Mouse (Mus musculus): ENCODE measurements around the gene Gm8257. TPM values are rescaled to one million over a fixed set of nuclear protein-coding genes. Genes with fewer than 3 reads are reported as not detected.
"Not testable (repeated sequence)": the region's sequence is repeated elsewhere in the genome, so short reads cannot be mapped to it uniquely, and the experiment has no call there.

The Gm8257 gene
- total RNA-seq (2015) (not detected in 2 replicates), total RNA-seq (2017) (not detected in 2 replicates)

DNA sequence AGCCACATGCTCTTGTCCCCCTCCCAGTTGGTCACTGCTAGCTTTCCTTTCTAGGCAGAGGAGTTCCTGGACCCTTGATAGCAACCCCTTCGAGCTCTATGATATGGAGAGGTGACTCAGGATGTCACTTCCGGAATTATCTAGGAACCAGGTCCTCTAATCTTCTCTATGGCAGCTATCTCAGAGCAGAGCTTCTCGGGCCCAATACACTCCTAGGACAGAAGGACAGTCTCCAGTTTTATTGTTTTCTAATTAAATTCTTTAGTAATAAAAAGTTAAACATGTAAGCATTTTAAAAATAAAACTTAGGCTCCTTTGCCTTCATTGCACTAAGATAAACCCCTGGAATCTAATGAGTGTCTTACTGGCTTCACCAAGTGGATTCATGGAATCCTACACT, at the start of gene Gm8257:
TSS of gene Gm8257 (minus strand) at position 101 of the 400 bp plus-strand sequence.
- ATAC-seq (replicated peaks; ENCODE audit: poor library complexity) = not testable (repeated sequence)

DNA sequence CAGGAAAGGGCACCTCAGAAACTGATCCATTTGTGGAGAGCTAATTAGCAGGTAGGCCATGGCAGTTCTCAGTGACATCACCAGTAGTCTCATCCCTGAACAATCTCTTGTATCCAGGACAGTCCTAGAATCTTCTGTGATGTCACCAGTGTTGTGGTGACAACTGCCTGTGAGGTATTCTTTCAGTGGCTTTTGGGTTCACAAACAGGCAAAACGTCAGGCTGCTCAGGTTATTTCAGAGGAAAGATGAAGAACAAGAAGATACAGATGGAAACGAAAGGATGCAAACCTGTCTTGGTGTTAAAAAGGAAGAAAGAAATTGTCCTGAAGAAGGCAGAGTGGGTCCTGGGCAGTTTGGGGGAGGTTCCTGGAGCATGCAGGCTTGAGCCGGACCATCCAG, 44.0 kb upstream of the Gm8257 start, which contains the start of gene Gm8267:
TSS of gene Gm8267 (minus strand) at position 101 of the 400 bp plus-strand sequence.
- no peak for ATAC-seq (replicated peaks; ENCODE audit: poor library complexity)

DNA sequence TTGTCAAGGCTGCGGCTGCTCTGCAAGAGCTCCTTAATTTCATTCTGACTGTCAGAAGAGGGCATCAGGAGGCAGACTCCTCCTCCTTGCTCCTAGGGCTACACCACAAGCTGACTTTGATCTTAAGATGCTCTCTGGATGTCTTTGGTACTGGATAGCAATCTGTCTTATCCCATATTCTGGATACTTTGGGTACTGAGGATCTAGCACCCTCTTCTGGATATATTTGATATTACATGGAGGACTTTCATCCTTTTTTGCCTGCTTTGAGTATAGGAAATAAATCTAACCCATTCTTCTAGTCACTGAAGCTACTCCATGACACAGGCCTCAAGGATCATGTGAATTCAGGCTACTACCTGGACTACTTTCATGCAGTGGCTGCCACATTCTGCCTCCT, 36.5 kb upstream of the Gm8257 start:
- ATAC-seq (replicated peaks; ENCODE audit: poor library complexity) = not testable (repeated sequence)

DNA sequence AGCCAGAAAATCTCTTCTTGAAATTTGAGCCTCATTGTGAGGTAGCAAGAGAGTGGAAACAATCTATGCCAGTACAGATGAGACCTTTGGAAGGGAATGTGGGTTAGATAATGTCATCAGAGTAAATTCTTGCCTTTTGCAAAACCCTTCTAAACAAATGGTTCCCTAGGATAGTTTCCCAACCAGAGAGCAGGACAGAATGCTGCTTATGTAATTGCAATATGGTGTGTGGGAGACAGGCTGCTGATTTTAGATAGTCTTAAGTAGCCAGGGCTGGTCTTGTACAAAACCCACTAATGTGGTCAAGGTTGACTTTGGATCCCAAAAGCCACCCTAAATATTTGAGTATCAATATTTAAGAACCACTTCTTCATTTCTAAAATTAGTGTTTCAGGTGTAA, 24.5 kb upstream of the Gm8257 start:
- ATAC-seq (replicated peaks; ENCODE audit: poor library complexity) = not testable (repeated sequence)

DNA sequence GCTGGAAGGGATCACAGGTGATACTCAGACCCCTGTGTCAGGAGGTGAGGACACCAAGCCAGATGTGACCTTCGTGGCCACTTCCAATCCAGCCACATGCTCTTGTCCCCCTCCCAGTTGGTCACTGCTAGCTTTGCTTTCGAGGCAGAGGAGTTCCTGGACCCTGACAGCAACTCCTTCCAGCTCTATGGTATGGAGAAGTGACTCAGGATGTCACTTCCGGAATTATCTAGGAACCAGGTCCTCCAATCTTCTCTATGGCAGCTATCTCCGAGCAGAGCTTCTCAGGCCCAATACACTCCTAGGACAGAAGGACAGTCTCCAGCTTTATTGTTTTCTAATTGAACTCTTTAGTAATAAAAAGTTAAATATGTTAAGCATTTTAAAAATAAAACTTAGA, 78.5 kb downstream of the Gm8257 start, which contains the start of gene Gm5624:
TSS of gene Gm5624 (minus strand) at position 202 of the 400 bp plus-strand sequence.
- ATAC-seq (replicated peaks; ENCODE audit: poor library complexity) = not testable (repeated sequence)

Other genes starting within 250 kb of the Gm8257 start
- gene BC061237, start 214.0 kb downstream of the Gm8257 start, total RNA-seq (2015) = not detected in 2 replicates
- gene BC061237, start 214.0 kb downstream of the Gm8257 start, total RNA-seq (2017) = not detected in 2 replicates
- gene Gm17093, start 188.2 kb downstream of the Gm8257 start, total RNA-seq (2015) = not detected in 2 replicates
- not detected in 2 replicates for gene Gm17093, start 188.2 kb downstream of the Gm8257 start, total RNA-seq (2017)
- gene Gm8247, start 123.3 kb downstream of the Gm8257 start, total RNA-seq (2015) = not detected in 2 replicates
- gene Gm8247, start 123.3 kb downstream of the Gm8257 start, total RNA-seq (2017) = not detected in 2 replicates
- gene Gm5624, start 78.5 kb downstream of the Gm8257 start, total RNA-seq (2015) = not detected in 2 replicates
- gene Gm5624, start 78.5 kb downstream of the Gm8257 start, total RNA-seq (2017) = not detected in 2 replicates
- not detected in 2 replicates for gene Gm8267, start 43.9 kb upstream of the Gm8257 start, total RNA-seq (2015)
- not detected in 2 replicates for gene Gm8267, start 43.9 kb upstream of the Gm8257 start, total RNA-seq (2017)
- gene Ptgdr, start 152.9 kb upstream of the Gm8257 start, total RNA-seq (2015) = not detected in 2 replicates
- not detected in 2 replicates for gene Ptgdr, start 152.9 kb upstream of the Gm8257 start, total RNA-seq (2017)